Mouse (Mus musculus): ENCODE measurements around the gene C2.

Gene C2

DNA sequence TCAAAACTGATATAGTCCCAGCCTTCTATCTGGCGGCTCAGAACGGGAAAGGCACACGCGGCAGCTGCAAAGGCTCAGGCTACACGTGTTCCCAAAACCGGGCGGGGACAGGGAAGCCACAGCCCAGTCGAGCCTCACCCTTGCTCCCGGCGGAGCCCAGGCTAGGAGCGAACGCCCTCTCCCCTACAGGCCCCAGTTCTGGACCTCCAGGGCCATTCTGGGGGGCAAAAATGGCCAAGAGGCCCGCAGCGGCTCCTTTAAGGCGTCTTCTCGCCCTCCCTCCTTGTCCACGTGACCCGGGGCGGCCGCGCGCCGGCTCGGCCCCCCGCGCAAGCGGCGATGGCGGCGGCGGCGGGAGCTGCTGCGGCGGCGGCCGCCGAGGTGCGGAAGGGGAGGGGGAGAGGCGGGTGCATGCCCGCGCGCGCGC lies at the start of gene C2, which contains the start of gene Ehmt2:
TSS of gene C2 (minus strand) at position 106 of the 427 bp plus-strand sequence.
TSS of gene Ehmt2 (plus strand) at position 310 of the 427 bp plus-strand sequence.
- DNase-seq (ENCODE audit: low read depth, low spot score), result peak; percentile 83

DNA sequence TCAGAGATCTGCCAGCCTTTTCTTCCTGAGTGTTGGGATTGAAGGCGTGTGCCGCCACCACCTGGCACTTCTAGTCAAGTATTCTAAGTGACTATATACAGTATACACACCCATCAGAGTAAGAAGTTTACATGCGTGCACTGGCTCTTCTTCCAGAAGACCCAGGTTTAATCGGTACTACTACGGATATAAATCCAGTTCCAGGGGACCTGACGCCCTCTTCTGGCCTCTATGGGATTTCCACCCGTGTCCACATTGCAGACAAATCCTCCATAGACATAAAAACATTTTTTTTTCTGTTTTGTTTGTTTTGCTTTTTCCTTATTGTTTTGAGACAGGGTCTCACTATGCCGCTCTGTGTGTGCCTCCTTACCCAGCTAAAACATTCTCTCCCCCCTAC lies 49.5 kb upstream of the C2 start:
- DNase-seq (ENCODE audit: low read depth, low spot score), result peak; percentile 77

- no peak for DNase-seq (ENCODE audit: low read depth, low spot score)
Observed at GRCm38 (mm10) chr17:34946486-34947140, 48.5 kb upstream of the C2 start.

GRCm38 (mm10) chr17:34944362-34944761 lies 46.3 kb upstream of the C2 start:
- DNase-seq (ENCODE audit: low read depth, low spot score), result no peak

- no peak for DNase-seq (ENCODE audit: low read depth, low spot score)
Observed at GRCm38 (mm10) chr17:34943128-34943815, 45.2 kb upstream of the C2 start.

DNA sequence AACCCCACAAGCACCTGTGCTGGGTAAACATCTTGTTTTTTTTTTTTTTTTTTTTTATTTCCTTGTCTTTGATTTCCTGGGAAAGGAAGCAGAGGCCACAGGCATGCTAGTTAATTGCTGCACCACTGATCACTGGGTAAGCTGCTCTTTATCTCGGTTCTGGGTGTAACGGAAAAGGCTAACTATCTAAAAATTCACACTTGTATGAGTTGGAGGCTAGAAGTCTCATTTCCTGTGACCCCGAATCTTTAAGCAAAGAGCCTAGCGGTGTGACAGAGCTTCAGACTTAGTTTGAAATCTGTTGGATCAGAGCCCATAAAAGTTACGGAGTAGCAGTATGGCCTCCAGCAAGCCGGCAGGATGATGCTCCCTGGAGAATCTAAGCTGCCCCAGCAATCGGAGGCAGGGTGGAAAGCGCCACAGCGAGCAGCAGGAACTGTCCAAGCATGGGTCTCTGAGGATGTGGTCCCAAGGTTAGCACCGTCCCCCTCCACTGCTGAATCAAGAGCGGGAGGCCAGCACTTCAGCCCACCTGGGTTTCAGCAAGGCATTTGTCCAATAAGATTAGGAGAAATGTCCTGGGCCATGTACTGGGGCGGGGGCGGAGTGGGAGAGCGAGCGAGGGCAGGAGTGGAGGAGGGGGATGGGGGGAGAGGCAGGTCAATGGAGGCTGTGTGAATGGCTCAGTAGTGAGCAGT lies 43.4 kb upstream of the C2 start:
- DNase-seq (ENCODE audit: low read depth, low spot score), result peak; percentile 75

- no peak for DNase-seq (ENCODE audit: low read depth, low spot score)
Observed at GRCm38 (mm10) chr17:34937960-34938505, 40.0 kb upstream of the C2 start.

DNA sequence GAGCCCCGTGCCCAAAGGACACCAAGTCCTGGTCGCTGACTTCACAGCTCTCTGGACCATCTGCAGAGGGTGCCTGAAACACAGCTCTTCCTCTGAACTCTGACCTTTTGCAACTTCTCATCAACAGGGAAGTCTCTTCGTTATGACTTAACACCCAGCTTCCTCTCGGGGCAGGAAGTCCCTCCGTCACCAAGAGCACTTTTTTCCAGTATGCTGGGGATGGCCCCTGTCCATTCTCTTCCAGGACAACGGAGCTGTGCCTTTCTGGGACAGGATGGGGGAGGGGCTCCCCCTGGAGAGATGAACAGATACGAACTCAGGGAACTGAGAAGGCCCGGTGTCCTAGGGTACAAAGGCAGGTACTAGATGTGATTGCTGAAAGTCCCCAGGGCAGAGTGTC lies 36.8 kb upstream of the C2 start:
- DNase-seq (ENCODE audit: low read depth, low spot score), result no peak

GRCm38 (mm10) chr17:34934031-34934430 lies 36.0 kb upstream of the C2 start:
- no peak for DNase-seq (ENCODE audit: low read depth, low spot score)

GRCm38 (mm10) chr17:34932287-34932686 lies 34.2 kb upstream of the C2 start:
- DNase-seq (ENCODE audit: low read depth, low spot score), result no peak

DNA sequence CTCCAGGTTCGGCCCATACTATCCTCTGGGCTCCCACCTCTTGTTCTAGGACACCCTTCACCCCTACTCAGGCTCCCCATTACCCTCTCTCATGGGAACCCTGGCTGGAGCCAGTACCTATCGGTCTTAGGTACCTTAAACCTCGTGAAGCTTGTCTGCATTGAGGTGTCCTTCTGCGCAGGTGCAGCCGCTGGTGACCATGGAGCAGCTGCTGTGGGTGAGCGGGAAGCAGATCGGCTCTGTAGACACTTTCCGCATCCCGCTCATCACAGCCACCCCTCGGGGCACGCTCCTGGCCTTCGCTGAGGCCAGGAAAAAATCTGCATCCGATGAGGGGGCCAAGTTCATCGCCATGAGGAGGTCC lies 33.7 kb upstream of the C2 start:
- peak; percentile 38 for DNase-seq (ENCODE audit: low read depth, low spot score)

- DNase-seq (ENCODE audit: low read depth, low spot score), result peak; percentile 99
Observed at GRCm38 (mm10) chr17:34931061-34931734, 33.1 kb upstream of the C2 start, which contains the start of gene Neu1. Gene Neu1 (plus strand): TSS chr17:34931253.

- peak; percentile 84 for DNase-seq (ENCODE audit: low read depth, low spot score)
Observed at GRCm38 (mm10) chr17:34928841-34929240, 30.8 kb upstream of the C2 start.

- DNase-seq (ENCODE audit: low read depth, low spot score), result no peak
Observed at GRCm38 (mm10) chr17:34927306-34928019, 29.4 kb upstream of the C2 start.

GRCm38 (mm10) chr17:34924258-34924657 lies 26.2 kb upstream of the C2 start:
- DNase-seq (ENCODE audit: low read depth, low spot score), result no peak

DNA sequence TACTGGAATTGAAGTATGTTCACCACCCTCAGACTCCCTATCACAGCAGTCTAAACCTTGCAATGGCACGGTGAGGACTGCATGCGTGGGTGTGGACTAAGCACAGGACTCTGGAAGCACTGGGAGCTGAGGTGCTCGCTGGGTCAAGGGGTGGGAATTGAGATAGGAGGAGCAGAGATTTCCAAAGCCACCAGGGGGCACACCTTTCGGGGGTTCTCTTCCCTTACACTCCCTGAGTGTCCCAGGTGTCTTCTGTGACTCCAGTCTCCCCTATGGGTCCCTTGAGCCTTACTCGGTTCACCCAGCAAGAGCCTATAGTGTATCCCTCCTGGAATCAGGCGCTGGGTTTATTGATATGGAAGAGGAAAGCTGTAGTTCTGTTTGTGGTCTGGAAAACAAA lies 24.9 kb upstream of the C2 start:
- peak; percentile 50 for DNase-seq (ENCODE audit: low read depth, low spot score)

- no peak for DNase-seq (ENCODE audit: low read depth, low spot score)
Observed at GRCm38 (mm10) chr17:34917188-34917587, 19.1 kb upstream of the C2 start.

DNA sequence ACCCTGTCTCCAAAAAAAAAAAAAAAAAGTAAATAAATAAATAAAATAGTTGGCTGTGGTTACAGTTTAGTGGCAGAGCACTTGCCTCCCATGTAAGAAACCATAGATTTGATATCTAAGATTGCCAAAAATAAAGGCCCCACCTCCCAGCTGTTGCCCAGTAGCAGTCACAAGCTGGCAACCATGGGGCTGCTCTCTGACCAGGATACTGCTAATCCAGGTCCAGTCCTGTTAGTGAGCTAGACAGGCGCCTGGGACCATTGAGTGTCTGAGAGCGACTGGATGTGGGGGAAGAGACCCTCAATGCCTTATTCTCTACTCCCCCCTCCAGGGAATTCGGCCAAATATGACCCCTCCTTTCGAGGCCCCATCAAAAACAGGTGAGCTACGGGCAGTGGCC lies 18.3 kb upstream of the C2 start:
- no peak for DNase-seq (ENCODE audit: low read depth, low spot score)

DNA sequence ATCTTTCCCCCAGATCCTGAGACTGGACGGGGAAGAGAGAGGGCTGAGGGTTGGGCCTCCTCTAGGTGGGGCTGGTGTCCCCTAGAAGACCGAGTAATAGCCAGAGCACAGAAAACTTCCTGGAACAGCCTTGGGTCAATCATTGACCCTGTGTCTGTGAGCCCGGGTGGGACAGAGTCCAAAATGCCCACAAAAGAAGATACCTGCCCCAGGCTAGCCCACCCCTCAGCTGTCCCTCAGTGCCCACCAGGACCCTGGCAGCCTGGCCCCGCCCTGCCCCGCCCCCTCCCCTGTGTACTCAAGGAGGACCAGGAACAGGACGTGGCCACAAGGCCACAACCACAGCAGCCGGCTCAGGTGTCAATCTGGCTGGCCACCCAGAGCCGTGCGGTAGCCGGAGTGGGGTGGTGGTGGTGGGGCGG lies 17.4 kb upstream of the C2 start:
- no peak for DNase-seq (ENCODE audit: low read depth, low spot score)

GRCm38 (mm10) chr17:34913930-34914665 lies 16.0 kb upstream of the C2 start, which contains the start of gene Slc44a4:
Gene Slc44a4 (plus strand): TSS chr17:34914466.
- no peak for DNase-seq (ENCODE audit: low read depth, low spot score)

All from ZHBTc4 (cell line).